Mouse (Mus musculus): ENCODE measurements around the gene Tbpl1. TPM values are rescaled to one million over a fixed set of nuclear protein-coding genes. Genes with fewer than 3 reads are reported as not detected.

Gene Tbpl1
- total RNA-seq (2021): 10 to 100 TPM; 17.6 to 20.4 TPM
- long read RNA-seq, experiment 1, transcript Tbpl1-202 (7 exons, 2,873 nt): major isoform, 15 of 17 reads
- long read RNA-seq, experiment 1, partial matches to known transcripts: 0 of 17 reads
- long read RNA-seq, experiment 1, other reads (novel, unspliced or antisense): 2 of 17 reads
- long read RNA-seq, experiment 2, transcript Tbpl1-202 (7 exons, 2,873 nt): major isoform, 14 of 17 reads
- long read RNA-seq, experiment 2, partial matches to known transcripts: 0 of 17 reads
- long read RNA-seq, experiment 2, other reads (novel, unspliced or antisense): 3 of 17 reads

DNA sequence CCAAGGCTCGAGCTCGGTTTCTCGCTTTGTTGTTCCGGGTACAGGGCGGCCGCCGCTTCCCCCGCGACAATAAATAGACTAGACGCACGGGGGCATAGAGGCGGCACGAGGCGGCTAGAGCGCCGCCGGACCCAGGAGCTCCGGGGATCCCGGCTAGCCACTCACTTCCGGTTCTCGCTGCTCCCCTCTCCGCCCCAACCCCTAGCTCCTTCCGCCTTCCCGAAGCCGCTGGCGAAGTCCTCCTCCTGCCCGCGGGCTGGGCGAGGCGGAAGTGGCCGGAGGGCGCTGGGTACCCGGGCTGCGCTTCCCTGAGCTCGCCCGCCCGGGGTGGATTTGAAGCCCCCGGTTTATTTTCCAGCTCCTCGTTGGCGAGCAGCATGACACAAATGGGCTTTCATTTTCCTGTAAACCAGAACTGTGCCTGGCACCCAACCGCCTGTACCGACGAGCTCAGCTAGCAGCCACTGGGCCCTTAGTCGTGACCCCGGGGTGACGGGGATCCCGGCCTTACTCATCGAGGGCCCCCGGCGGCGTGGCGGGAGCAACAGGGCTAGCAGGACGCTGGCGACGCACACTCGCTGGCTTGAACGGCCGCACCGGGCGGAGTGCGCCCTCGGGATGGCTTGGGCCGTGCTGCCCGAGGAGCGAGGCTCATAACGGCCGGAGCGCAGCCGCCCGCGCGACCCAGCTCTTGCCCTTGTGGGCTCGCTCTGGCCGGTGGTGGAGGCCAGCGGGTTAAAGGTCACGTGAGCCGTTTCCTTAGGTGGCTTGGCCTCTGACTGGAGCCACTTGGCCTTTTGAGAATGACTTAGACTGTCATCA, at the start of gene Tbpl1:
Tbpl1 (minus strand) TSS at position 667 of the 822 bp plus-strand sequence.
- intact Hi-C loops (cut with DNase I; ENCODE audit: low total_unique reads): no loop called here
- DNase-seq: peak; percentile 97

DNA sequence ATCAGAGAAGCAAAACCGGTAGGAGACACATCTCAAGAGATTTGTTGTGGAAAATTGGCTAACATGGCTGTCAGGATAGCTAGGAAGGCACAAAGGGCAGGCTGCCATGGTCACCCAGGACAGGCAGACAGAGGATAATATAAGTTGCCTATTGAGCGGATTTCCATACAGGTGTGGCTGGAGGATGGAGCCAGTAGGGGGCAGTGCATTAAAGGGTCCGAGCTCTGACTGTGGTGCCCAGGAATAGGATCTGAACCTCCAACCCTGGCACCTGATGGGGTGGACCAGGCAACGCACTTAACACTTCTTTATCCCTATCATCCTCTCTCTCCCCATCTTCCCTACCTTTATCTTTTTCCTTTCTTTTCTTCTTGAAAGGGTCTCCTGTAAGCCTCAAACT, 49.7 kb upstream of the Tbpl1 start:
- no peak for DNase-seq
- intact Hi-C loops (cut with DNase I; ENCODE audit: low total_unique reads): loop anchor here (5.0 kb wide), 1 partner anchor 301 kb away; no protein-coding TSS in a partner anchor

DNA sequence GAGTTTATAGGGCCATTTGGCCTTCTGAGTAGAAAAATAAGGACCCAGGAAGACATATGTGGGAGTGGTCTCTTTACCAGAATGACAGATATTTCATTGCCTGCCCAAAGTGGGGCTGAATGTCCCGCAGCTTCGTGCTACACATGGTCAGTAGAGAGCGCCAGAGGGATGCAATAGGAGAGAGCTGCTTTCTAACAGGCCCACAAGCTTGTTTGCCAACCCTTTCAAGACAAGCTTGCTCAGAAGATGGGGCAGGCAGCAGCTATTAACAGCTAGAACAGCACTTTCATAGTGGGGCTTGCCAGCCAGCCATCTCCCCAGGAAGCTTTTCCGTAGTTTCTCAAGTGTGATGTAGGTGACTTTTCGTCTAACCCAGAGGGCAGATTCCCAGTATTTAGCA, 46.2 kb upstream of the Tbpl1 start:
- peak; percentile 34 for DNase-seq
- intact Hi-C loops (cut with DNase I; ENCODE audit: low total_unique reads): loop anchor here (5.0 kb wide), 1 partner anchor 201 kb away; no protein-coding TSS in a partner anchor

DNA sequence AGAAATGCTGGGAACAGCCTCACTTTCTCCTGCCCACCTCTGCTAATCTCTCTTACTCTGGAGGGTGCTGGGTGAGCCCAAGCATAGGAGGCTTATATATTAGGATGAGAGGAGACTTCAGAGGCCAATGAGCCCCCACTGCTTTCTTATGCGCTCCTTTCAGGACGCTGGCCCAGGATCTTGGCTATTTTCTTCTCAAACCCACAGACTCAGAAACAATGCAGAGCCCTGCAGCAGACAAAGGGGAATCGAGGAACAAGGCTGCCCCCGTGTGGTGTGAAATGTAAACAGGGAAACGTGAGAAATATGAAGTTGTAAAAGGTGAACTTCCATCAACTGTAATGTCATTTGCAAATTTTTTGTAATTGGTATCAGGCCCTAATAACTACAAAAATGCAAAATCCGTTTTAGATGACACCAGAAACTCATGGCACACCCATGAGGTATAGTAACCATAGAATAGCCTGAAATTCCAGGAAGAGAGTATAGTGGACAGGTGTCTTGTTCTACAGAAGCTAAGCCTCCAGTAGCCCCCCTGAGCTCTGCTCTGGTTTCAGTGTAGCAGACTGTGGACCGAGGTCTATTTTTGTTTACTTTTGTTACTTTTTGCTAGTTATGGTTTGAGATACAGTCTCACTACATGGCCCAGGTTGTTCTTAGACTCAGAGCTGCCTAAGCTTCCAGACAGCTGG, 44.4 kb upstream of the Tbpl1 start:
- intact Hi-C loops (cut with DNase I; ENCODE audit: low total_unique reads): loop anchor here (5.0 kb wide), 1 partner anchor 199 kb away; no protein-coding TSS in a partner anchor
- DNase-seq: peak; percentile 7

DNA sequence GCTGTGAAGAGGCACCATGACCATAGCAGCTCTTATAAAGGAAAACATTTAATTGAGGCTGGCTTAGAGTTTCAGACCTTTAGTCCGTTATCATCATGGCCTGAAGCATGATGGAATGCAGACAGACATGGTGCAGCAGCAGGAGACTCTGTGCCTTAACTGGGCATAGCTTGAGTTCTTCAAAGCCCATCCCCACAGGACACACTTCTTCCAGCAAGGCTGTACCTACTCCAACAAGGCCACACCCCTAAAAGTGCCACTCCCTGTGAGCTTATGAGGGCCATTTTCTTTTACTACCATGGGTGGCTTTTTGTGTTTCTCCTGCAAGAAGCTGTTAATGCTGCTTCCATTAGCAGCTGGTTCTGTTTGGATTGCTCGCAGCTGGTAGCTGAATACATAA, 43.7 kb upstream of the Tbpl1 start:
- DNase-seq: no peak
- intact Hi-C loops (cut with DNase I; ENCODE audit: low total_unique reads): loop anchor here (5.0 kb wide), 1 partner anchor 198 kb away; no protein-coding TSS in a partner anchor

DNA sequence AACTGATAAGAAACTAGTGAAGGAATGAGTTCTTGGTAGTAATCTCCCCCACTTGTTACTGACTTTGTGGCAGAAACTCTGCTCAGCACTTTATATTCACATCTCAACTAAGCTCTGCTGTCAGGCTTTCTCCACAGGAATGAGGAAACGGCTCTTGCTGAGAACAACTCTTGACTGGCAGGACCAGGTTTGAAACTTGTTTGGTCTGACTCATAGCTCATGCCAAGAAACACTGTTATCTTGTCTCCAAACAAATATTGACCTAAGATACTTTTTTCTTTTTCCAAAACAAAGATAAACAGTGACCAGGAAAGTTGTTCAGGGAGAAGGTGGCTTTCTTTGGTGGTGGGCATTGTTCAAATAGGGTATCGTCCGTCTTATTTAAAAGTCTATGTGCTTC, 42.9 kb upstream of the Tbpl1 start:
- DNase-seq: no peak
- intact Hi-C loops (cut with DNase I; ENCODE audit: low total_unique reads): loop anchor here (5.0 kb wide), 1 partner anchor 197 kb away; no protein-coding TSS in a partner anchor

DNA sequence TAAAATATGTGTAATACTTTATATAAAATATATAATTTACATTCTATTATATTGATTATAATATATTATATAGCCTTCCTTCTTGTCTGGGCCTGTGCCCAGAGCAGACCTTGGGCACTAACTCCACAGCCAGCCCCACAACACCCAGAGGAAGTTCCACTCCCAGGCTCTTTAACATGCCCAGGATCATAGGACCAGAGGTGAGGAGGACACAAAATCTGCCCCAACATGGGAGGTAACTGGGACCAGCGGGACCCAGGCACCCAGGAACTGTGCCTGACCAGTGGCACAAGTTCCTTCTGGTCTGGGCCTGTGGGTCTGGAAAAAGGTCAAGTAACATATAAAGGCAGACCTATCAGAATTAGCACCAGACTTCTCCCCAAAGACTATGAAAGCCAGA, 22.5 kb upstream of the Tbpl1 start:
- DNase-seq: no peak
- intact Hi-C loops (cut with DNase I; ENCODE audit: low total_unique reads): no loop called here

DNA sequence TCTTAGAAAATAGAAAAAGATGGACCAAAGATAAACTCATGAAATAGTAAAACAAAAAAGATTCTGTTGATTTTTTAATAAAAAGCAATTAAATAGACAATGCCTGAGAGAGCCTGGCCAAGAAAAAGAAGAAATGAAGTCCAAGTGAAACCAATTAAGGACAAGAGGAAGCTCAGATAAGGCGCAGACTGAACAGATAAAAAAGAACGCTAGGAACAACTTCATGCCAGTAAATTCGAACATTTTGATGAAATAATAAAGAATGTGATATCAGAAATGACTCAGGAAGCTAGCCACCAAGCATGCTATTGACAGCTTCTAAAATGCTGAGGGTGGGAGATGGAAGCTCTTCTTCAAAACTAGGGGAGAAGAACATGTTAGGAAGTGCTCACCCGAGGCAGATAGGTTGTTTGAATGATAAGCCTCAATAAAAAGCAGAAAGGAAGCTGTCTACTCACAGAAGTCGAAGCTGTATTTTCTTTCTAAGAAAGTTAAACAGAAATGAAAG, 19.5 kb upstream of the Tbpl1 start:
- DNase-seq: no peak
- intact Hi-C loops (cut with DNase I; ENCODE audit: low total_unique reads): no loop called here

DNA sequence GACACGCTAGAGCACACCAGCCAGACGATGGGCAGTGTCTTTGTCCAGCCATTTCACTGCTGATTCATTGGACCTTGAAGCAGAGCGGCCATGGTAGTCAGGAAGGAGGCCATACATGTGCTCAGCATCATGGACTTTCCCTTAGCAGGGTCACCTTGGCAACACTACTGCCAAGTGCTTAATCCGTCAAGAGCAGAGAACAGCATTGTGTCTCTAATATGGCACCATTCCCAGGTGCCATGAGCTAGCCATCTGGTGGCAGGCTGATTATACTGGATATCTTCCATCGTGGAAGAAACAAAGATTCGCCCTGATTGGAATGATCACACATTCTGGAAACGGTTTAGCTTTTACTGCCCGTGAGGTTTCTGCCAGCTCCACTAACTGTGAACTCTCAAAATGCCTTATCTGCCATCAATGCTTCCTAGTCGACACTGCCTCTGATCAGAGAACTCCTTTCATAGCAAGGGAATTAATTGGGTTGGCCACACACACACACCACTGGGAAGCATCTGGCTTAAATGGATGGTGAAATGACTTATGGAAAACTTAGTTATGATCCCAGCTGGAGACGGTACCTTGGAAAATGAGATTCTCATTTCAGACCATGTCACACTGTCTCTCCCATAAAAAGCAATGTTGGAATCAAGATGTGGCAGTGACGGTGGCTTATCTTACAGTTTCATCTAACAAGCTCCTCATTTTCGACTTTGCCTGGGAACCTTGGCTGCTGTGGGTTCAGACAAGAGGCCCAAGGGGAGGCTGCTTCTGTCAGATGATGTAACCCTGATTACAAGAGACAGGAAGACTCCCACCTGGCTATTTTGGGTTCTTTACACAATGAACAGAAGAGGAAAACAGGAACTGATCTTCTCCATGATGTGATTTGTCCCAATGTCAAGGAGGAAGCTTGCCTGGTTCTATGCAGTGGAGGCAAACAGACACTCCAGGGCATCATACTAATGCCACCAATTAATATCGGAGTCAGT, 14.9 kb upstream of the Tbpl1 start:
- DNase-seq: no peak
- intact Hi-C loops (cut with DNase I; ENCODE audit: low total_unique reads): no loop called here

DNA sequence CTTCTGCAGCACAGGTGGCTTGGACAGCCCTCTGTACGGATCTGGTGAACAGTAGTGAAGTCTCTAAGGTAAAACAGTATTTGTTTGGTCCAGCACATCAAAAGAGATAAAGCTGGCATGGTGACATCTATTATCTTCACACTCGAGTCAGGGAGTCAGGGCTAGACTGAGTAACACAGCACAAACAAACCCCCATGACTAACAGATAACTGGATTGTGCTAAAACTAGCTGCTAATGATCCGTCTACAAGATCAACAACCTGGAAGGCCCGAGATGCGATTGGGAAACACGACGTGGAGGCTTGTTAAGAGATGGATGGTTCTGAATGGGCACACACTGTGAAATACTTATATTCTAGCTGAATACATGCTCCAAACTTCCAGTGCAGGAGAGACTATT, 14.2 kb upstream of the Tbpl1 start:
- intact Hi-C loops (cut with DNase I; ENCODE audit: low total_unique reads): no loop called here

DNA sequence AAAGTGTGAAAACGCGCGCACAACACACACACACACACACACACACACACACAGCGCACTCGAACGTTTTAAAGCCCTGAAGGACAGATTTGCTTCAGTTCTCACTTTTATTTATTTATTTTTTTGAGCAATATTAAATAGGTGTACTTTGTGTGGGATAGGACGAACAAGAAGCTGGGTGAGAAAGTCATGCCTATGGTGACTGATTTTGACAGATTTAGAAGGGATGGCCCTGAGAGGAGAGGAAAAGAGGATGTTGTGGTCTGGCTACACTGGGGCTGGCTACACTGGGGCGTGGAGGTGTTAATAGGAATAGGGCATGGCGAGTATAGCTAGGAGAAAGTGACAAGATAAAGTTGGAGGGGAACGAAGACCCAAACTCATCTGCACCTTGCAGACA, 443 bp upstream of the Tbpl1 start:
- intact Hi-C loops (cut with DNase I; ENCODE audit: low total_unique reads): no loop called here
- no peak for DNase-seq

More for the DNA sequence above, 14.2 kb upstream of the Tbpl1 start:
- DNase-seq: no peak

DNA sequence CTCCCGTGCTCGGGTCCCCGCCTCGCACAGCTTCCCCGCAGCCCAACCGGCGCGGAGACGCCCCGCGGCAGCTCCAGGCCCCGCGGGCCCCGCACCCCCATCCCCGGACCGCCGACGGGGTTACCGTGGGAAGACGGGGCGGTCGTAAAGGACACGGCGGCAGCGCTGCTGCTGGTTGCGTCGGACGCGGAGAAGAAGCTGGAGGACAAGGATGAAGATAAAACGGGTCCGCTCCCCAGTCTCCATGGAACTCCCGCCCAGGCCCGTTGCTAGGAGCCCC, 806 bp downstream of the Tbpl1 start:
- intact Hi-C loops (cut with DNase I; ENCODE audit: low total_unique reads): no loop called here
- no peak for DNase-seq

DNA sequence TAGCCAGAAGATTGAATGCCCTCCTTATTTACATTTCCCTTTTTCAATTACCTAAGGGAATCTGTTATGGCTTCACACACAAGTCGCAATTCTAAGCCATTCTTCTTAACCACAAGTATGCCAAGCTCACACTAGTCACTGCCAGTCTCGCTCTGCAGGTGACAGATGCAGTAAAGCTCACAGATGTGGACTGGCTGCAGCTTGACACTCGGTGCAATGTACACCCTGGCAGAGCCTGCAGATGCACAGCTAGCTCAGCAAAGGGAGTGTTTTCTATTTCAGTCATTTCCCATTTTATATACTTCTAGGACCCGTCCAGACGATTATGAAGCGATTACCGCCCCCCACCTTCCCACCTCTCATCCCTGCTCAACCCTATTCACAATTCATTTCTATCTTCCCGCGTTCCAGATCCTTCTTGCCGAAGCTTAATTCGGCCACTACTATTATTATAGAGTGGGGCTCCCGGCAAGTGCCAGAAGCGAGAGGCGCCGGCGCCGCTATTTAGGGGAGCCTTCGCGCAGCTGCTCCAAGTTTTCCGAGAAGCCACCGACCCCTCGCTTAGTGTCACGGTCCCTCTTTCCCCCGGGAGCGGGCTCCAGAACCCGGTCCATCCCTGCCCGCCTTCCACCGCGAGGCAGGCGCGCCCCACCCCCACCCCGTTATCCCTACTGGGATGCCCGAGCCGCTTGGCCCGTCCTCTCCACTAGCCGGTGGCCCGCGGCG, 1.3 kb downstream of the Tbpl1 start:
- intact Hi-C loops (cut with DNase I; ENCODE audit: low total_unique reads): no loop called here
- no peak for DNase-seq

DNA sequence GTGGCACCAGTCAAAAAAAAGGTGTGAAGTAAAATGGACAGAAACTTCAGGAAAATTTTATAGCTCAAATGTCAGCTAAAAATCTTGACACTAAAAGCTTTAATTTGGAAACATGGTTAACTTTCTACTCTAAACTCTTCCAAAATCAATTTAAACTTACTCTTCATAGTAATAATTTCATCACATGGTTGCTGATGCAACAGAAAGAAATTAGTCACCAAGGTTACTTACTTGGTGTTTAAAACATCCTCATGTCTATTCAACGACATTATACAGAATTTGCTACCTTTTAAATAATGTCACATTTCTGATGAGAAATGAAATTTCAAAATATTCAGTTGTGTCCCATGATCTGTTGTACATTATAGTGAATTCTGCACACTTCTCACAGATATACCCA, 3.5 kb downstream of the Tbpl1 start:
- intact Hi-C loops (cut with DNase I; ENCODE audit: low total_unique reads): no loop called here
- DNase-seq: no peak

DNA sequence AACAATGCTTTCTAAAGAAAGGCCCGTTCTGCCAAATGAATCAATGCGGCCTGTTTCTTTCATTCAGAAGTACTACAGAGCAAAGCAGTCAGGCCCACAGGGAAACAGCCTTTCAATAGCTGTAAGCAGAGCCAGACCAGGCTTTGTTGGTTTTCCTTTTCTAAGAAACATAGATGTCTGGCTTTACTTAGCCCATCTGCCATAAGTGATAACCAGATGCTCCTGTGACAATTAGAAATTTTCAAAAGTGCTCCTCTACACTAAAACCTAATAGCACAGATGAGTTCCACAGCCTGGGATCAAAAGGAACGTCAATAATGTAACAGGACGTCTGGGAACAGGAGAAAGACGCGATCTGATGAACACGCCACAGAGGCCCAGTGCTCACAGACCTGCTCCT, 5.4 kb downstream of the Tbpl1 start:
- DNase-seq: no peak
- intact Hi-C loops (cut with DNase I; ENCODE audit: low total_unique reads): no loop called here

DNA sequence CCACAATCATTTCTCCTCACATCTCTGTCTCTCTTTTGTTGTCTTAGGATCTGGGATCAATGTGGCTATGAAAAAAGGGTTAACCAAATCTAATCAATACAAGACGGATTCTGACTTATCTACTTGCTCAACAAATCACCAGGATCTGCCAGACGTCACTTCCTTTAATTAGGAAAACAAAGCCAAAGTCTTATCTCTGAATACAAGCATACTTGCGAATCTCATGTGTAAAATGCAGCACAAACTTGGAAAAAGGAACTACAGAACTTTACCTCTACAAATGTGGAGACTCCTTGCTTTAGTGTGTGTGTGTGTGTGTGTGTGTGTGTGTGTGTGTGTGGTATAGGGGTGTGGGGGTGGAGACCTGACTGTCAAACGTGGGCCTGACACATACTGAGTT, 6.6 kb downstream of the Tbpl1 start:
- intact Hi-C loops (cut with DNase I; ENCODE audit: low total_unique reads): no loop called here
- no peak for DNase-seq

DNA sequence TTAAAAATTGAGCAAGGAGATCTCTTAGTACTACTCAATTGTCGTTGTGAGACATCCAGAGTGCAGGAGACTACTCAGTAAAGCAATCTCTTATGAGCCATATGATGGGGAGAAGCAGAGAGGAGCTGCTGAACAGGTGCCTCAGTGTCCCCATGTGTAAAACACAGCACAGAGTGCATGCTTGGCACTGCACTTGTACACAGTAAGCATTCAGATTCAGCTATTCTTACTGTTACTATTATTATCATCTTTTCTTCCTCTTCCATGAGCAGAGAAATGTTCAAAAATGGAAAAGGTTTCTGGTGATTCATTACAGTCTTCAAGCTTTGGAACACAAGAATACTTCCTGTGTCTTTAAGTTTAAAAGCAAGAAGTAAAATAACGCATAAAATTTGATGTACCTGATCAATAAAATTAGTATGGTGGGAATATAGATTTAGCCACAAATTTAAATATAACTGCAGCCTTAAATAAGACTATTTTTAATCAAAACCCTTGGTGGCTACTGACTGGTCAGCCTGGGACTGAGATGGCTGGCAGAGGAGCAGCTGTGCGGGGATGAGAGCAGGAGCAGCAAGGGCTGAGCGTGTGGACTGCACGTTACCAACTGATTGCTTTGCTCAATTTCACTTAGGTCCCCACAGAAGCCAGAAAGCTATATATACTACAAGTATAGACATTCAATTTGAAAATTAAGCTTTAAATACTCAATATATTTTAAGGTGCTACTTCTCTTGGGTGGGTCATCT, 10.8 kb downstream of the Tbpl1 start:
- no peak for DNase-seq
- intact Hi-C loops (cut with DNase I; ENCODE audit: low total_unique reads): no loop called here

DNA sequence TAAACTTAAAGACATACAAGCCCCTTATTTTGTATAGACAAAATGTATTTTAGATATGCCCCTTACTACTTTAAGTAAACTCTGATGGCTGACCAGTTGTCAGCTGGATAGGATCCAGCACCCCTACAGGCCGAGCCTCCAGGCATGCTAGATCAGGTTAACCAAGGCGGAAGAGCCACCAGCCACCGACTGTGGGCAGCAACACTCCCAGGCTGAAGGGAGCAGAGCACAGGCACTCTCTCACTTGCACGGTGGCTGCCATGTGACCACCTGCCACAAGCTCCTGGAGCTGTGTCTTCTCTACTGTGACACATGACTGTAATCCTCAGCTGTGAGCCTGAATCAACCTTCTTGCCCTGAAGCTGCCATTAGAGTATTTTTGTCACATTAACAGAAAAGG, 13.3 kb downstream of the Tbpl1 start:
- DNase-seq: no peak
- intact Hi-C loops (cut with DNase I; ENCODE audit: low total_unique reads): no loop called here

Data from gastrocnemius, postnatal 14 days (tissue).